ENCODE assay signal across 11 mouse cellular contexts in genomic region chr3:85842881-85843218, GRCm38 (mm10). TPM values are rescaled to one million over a fixed set of nuclear protein-coding genes. Genes with fewer than 3 reads are reported as not detected.
DNase-seq lines count a peak whose midpoint lies in the region; ATAC-seq and TF ChIP-seq lines count a peak whose summit lies in the region.
"Had no signal": no experiment of that assay in that cellular context is flagged by ENCODE, and none has a peak within 500 bp of the region (broad histone marks: within the 10 kb centered on the region; RNA-seq: fewer than 3 reads in every experiment).

No protein-coding gene starts in this region.

- H3K4me1 ChIP-seq in forebrain, postnatal 0 days (ENCODE audit: insufficient read depth), result no peaks in the 10 kb centered on the region; the same call in 1 of the 2 replicates
- peaks cover 12% of the 10 kb centered on the region; the same call in 1 of the 2 replicates for H3K4me1 ChIP-seq in forebrain, embryonic 16.5 days (replicated peaks; ENCODE audit: control insufficient read depth, insufficient read depth, low read length)
- H3K4me1 ChIP-seq in limb, embryonic 10.5 days, result peaks cover 18% of the 10 kb centered on the region
- H3K4me1 ChIP-seq in stomach, postnatal 0 days (replicated peaks; ENCODE audit: control insufficient read depth, insufficient read depth), result 0 out of 2 replicates have a peak, but pooled peaks cover 3% of the 10 kb centered on the region

- no peak overlapping the region for H3K4me2 ChIP-seq in forebrain, postnatal 0 days (ENCODE audit: low read depth)
- H3K4me2 ChIP-seq in forebrain, embryonic 16.5 days (ENCODE audit: low read length), result no peak overlapping the region
- no peak overlapping the region for H3K4me2 ChIP-seq in stomach, postnatal 0 days (replicated peaks; ENCODE audit: low read depth)

- ATAC-seq in forebrain, postnatal 0 days, result no peak
- ATAC-seq in forebrain, embryonic 16.5 days, result no peak
- ATAC-seq in stomach, postnatal 0 days (ENCODE audit: low FRiP score, low TSS enrichment), result no peak

- H3K27me3 ChIP-seq in forebrain, postnatal 0 days (ENCODE audit: insufficient read depth, low read length), result no peaks in the 10 kb centered on the region
- H3K27me3 ChIP-seq in forebrain, embryonic 16.5 days (replicated peaks; ENCODE audit: control insufficient read depth, insufficient read depth, low read length), result no peaks in the 10 kb centered on the region
- no peaks in the 10 kb centered on the region for H3K27me3 ChIP-seq in limb, embryonic 10.5 days (ENCODE audit: low read depth, poor library complexity, severe bottlenecking)
- no peaks in the 10 kb centered on the region for H3K27me3 ChIP-seq in stomach, postnatal 0 days (ENCODE audit: control insufficient read depth, insufficient read depth, low read length)

- no peaks in the 10 kb centered on the region for H3K9me3 ChIP-seq in forebrain, postnatal 0 days (ENCODE audit: low read length)
- no peaks in the 10 kb centered on the region for H3K9me3 ChIP-seq in forebrain, embryonic 16.5 days (ENCODE audit: control insufficient read depth, low read length)
- H3K9me3 ChIP-seq in limb, embryonic 10.5 days (replicated peaks), result no peaks in the 10 kb centered on the region
- no peaks in the 10 kb centered on the region for H3K9me3 ChIP-seq in stomach, postnatal 0 days (ENCODE audit: control insufficient read depth, low read length)
- H3K9me3 ChIP-seq: G1E; hindbrain, embryonic 10.5 days had no signal

- H3K4me3 ChIP-seq in forebrain, postnatal 0 days (ENCODE audit: low read depth, low read length), result no peak overlapping the region
- no peak overlapping the region for H3K4me3 ChIP-seq in forebrain, embryonic 16.5 days (replicated peaks; ENCODE audit: low read length)
- no peak overlapping the region for H3K4me3 ChIP-seq in limb, embryonic 10.5 days
- no peak overlapping the region for H3K4me3 ChIP-seq in stomach, postnatal 0 days (ENCODE audit: low read depth, low read length)
- H3K4me3 ChIP-seq: hindbrain, embryonic 10.5 days had no signal

- no peaks in the 10 kb centered on the region for H3K36me3 ChIP-seq in forebrain, postnatal 0 days (ENCODE audit: insufficient read depth)
- no peaks in the 10 kb centered on the region for H3K36me3 ChIP-seq in forebrain, embryonic 16.5 days (ENCODE audit: control insufficient read depth, insufficient read depth)
- H3K36me3 ChIP-seq in limb, embryonic 10.5 days, result no peaks in the 10 kb centered on the region
- H3K36me3 ChIP-seq in stomach, postnatal 0 days (ENCODE audit: control insufficient read depth, insufficient read depth, low read length), result no peaks in the 10 kb centered on the region
- H3K36me3 ChIP-seq: G1E; hindbrain, embryonic 10.5 days had no signal

- peak; percentile 13 for DNase-seq in forebrain, postnatal 0 days
- DNase-seq in right cerebral cortex, postnatal 14 days, result peak; percentile 19
- no peak for DNase-seq in right cerebral cortex, postnatal 25 days
- DNase-seq in limb, embryonic 10.5 days (ENCODE audit: low spot score), result no peak
- peak; percentile 50 for DNase-seq in stomach, postnatal 0 days (ENCODE audit: low spot score)
- DNase-seq in adrenal gland, postnatal 4 days (ENCODE audit: low spot score in 2 of 2), result no peak
- DNase-seq in gastrocnemius, postnatal 36 days, result no peak
- DNase-seq: thymus, postnatal 36 days had no signal

- peak overlapping the region; percentile 66; the same call in 1 of the 2 replicates for H3K27ac ChIP-seq in forebrain, postnatal 0 days (ENCODE audit: low read depth, low read length)
- no peak overlapping the region for H3K27ac ChIP-seq in forebrain, embryonic 16.5 days (ENCODE audit: low read length)
- H3K27ac ChIP-seq in limb, embryonic 10.5 days, result peak overlapping the region; percentile 80
- peak overlapping the region; percentile 78; the same call in 1 of the 2 replicates for H3K27ac ChIP-seq in stomach, postnatal 0 days (replicated peaks)

- TF ChIP-seq EP300 in stomach, postnatal 0 days (optimal IDR thresholded peaks at IDR 0.05), result no peak

- intact Hi-C loops in gastrocnemius, postnatal 36 days (cut with DNase I), result no loop called here

- H3K9ac ChIP-seq in forebrain, postnatal 0 days, result no peak overlapping the region
- no peak overlapping the region for H3K9ac ChIP-seq in forebrain, embryonic 16.5 days (replicated peaks; ENCODE audit: low read depth, low read length)
- no peak overlapping the region for H3K9ac ChIP-seq in stomach, postnatal 0 days (ENCODE audit: low read length)

- TF ChIP-seq CTCF in forebrain, postnatal 0 days (IDR thresholded peaks at IDR 0.05; ENCODE audit: low read depth), result no peak
- TF ChIP-seq CTCF in stomach, postnatal 0 days (IDR thresholded peaks at IDR 0.05; ENCODE audit: low read depth), result no peak

RNA-seq across cellular contexts. Expression of gene Fam160a1, which starts 25.8 kb away (rescaled TPM):
- 2.6 and 2.8 TPM in 2 replicates for total RNA-seq in forebrain, postnatal 0 days (2014; rRNA removed)
- 0.57 and 0.67 TPM in 2 replicates for polyA plus RNA-seq in forebrain, postnatal 0 days (2015; fragmentation: Nextera tagmentation; extraction: Ambion mirVana)
- 1.4 and 1.7 TPM in 2 replicates for polyA plus RNA-seq in forebrain, embryonic 16.5 days (2015; fragmentation: Nextera tagmentation; extraction: Ambion mirVana)
- polyA plus RNA-seq in limb, embryonic 10.5 days (2016; fragmentation: Nextera tagmentation; extraction: Ambion mirVana), result 0.51 and 1.5 TPM in 2 replicates
- polyA plus RNA-seq in stomach, postnatal 0 days (2015; fragmentation: Nextera tagmentation; extraction: Ambion mirVana), result 8.9 and 9.4 TPM in 2 replicates
- total RNA-seq in adrenal gland, postnatal 4 days (2021), result 1 to 10 TPM; 9.1 to 9.3 TPM
- 10 to 100 TPM; 55.5 to 57.7 TPM for total RNA-seq in gastrocnemius, postnatal 36 days (2021)
- polyA plus RNA-seq: G1E had no signal

RNA-seq across cellular contexts. Expression of gene Glt28d2, which starts 44.5 kb away (rescaled TPM):
- 1.1 and 1.6 TPM in 2 replicates for total RNA-seq in forebrain, postnatal 0 days (2014; rRNA removed)
- 1.1 and 1.2 TPM in 2 replicates for polyA plus RNA-seq in forebrain, postnatal 0 days (2015; fragmentation: Nextera tagmentation; extraction: Ambion mirVana)
- 1.3 and 2.1 TPM in 2 replicates for polyA plus RNA-seq in forebrain, embryonic 16.5 days (2015; fragmentation: Nextera tagmentation; extraction: Ambion mirVana)
- 0.18 and 0.85 TPM in 2 replicates for polyA plus RNA-seq in limb, embryonic 10.5 days (2016; fragmentation: Nextera tagmentation; extraction: Ambion mirVana)
- 6.5 and 6.9 TPM in 2 replicates for polyA plus RNA-seq in stomach, postnatal 0 days (2015; fragmentation: Nextera tagmentation; extraction: Ambion mirVana)
- 1 to 10 TPM; 2.4 to 2.5 TPM for total RNA-seq in adrenal gland, postnatal 4 days (2021)
- 1 to 10 TPM; 5.3 to 8.5 TPM for total RNA-seq in gastrocnemius, postnatal 36 days (2021)
- total RNA-seq: G1E had no signal
- polyA plus RNA-seq: G1E had no signal

RNA-seq across cellular contexts. Expression of gene Gm37240, which starts 44.5 kb away (rescaled TPM):
- total RNA-seq in forebrain, postnatal 0 days (2014; rRNA removed), result 0.67 and 2.8 TPM in 2 replicates
- 0.34 and 1.2 TPM in 2 replicates for polyA plus RNA-seq in forebrain, postnatal 0 days (2015; fragmentation: Nextera tagmentation; extraction: Ambion mirVana)
- 1.6 and 3.3 TPM in 2 replicates for polyA plus RNA-seq in forebrain, embryonic 16.5 days (2015; fragmentation: Nextera tagmentation; extraction: Ambion mirVana)
- polyA plus RNA-seq in limb, embryonic 10.5 days (2016; fragmentation: Nextera tagmentation; extraction: Ambion mirVana), result 0.97 and 3.1 TPM in 2 replicates
- polyA plus RNA-seq in stomach, postnatal 0 days (2015; fragmentation: Nextera tagmentation; extraction: Ambion mirVana), result 18.1 and 20.5 TPM in 2 replicates
- total RNA-seq in adrenal gland, postnatal 4 days (2021), result 1 to 10 TPM; 8.0 to 8.3 TPM
- total RNA-seq in gastrocnemius, postnatal 36 days (2021), result 10 to 100 TPM; 35.6 to 41.7 TPM
- total RNA-seq: G1E had no signal
- polyA plus RNA-seq: G1E had no signal

Comparison
In these comparisons a context has a peak if more than half of its experiments do, and no peak if none do; other contexts are left out.
1. DNase-seq: peak in forebrain, postnatal 0 days (single experiment), right cerebral cortex, postnatal 14 days (single experiment) and stomach, postnatal 0 days (single experiment); none in right cerebral cortex, postnatal 25 days (single experiment), limb, embryonic 10.5 days (single experiment), adrenal gland, postnatal 4 days (0 of 2) and gastrocnemius, postnatal 36 days (0 of 2).